Mouse (Mus musculus) hindbrain, embryonic 16.5 days (tissue): ENCODE data around the gene Gprasp1. TPM values are rescaled to one million over a fixed set of nuclear protein-coding genes. Genes with fewer than 3 reads are reported as not detected.
"Not testable (repeated sequence)": the region's sequence is repeated elsewhere in the genome, so short reads cannot be mapped to it uniquely, and the experiment has no call there.

Experiments used
- ATAC-seq: fragments of 200-750 bp; cut with Nextera tagmentation; 2 replicates; pipeline ENCODE4 v1.8.0; 2017; ENCODE audit warnings: moderate TSS enrichment, moderate library complexity
- H3K27ac ChIP-seq: fragments of 300-500 bp; sonication (generic); 2 replicates; pipeline ENCODE4 v1.5.1; 2014; ENCODE audit warnings: low read depth, mild to moderate bottlenecking, control low read depth, low read length, moderate library complexity
- H3K27me3 ChIP-seq: fragments of 300-500 bp; sonication (generic); replicated peaks from 2 replicates; pipeline ENCODE4 v1.6.1; 2014; ENCODE audit warnings: low read length; ENCODE audit not compliant: control insufficient read depth, insufficient read depth
- H3K36me3 ChIP-seq: fragments of 300-500 bp; sonication (generic); 2 replicates; pipeline ENCODE4 v1.6.1; 2014; ENCODE audit warnings: mild to moderate bottlenecking, low read length, moderate library complexity, mixed read lengths; ENCODE audit not compliant: control insufficient read depth, insufficient read depth
- H3K4me1 ChIP-seq: fragments of 300-500 bp; sonication (generic); 2 replicates; pipeline ENCODE4 v1.6.1; 2014; ENCODE audit warnings: low read depth, low read length; ENCODE audit not compliant: control insufficient read depth, insufficient read depth
- H3K4me2 ChIP-seq: fragments of 300-500 bp; sonication (generic); 2 replicates; pipeline ENCODE4 v1.6.1; 2014; ENCODE audit warnings: mild to moderate bottlenecking, low read length, control low read depth, moderate library complexity
- H3K4me3 ChIP-seq: fragments of 300-500 bp; sonication (generic); 2 replicates; pipeline ENCODE4 v1.5.1; 2014; ENCODE audit warnings: mild to moderate bottlenecking, low read length, control low read depth, moderate library complexity
- H3K9ac ChIP-seq: fragments of 300-500 bp; sonication (generic); 2 replicates; pipeline ENCODE4 v1.6.1; 2014; ENCODE audit warnings: low read depth, mild to moderate bottlenecking, control low read depth, low read length, moderate library complexity
- H3K9me3 ChIP-seq: fragments of 300-500 bp; sonication (generic); 2 replicates; pipeline ENCODE4 v1.6.1; 2014; ENCODE audit warnings: mild to moderate bottlenecking, low read length, moderate library complexity; ENCODE audit not compliant: control insufficient read depth
- WGBS: fragments of 180-500 bp; shearing (Covaris S2); extraction: QIAGEN DNeasy Blood & Tissue Kit; methylation state at CpG from one replicate; pipeline ENCODE4 v1.1.7; 2014; 5-methylcytosine and 5-hydroxymethylcytosine counted together
- polyA plus RNA-seq: library from polyadenylated mRNA; unstranded; fragments of >200 nt; fragmentation: Nextera tagmentation; extraction: Ambion mirVana; gene quantifications from 2 replicates; pipeline ENCODE4 v1.2.1, GENCODE M21; 2015

The Gprasp1 gene
- polyA plus RNA-seq, 1 experiment from 2014 or later: 236 TPM

DNA sequence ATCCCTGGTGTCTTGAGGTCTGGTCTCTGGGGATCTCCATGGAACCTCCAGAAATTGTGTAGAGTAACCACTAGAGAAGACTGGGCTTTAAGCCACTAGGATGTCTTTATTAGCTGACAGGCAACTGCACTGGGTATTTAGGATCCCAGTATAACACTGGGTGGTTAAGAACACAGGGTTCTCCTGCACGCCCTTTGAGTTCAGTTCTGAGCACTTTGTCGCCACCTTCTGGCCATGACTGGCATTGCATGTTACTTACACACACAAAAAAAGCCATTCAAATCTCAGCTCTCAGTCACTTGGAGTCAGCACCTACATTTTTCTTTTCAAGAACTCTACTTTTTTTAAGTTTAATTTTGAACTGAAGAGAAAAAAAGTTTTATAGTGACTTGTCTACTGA is 10.3 kb downstream of the Gprasp1 start:
- Histone ChIP-seq H3K4me1 (no peaks in the 10 kb centered on the region), H3K9me3 (no peaks in the 10 kb centered on the region), H3K4me2 (no peak overlapping the region), H3K27ac (no peak overlapping the region), H3K36me3 (peaks cover 8% of the 10 kb centered on the region), H3K4me3 (no peak overlapping the region), H3K9ac (no peak overlapping the region), H3K27me3 (no peaks in the 10 kb centered on the region)
- WGBS: 0% methylated on average over 2 of the region's 2 CpGs
- ATAC-seq: peak; percentile 61; the same call in 1 of the 2 replicates

DNA sequence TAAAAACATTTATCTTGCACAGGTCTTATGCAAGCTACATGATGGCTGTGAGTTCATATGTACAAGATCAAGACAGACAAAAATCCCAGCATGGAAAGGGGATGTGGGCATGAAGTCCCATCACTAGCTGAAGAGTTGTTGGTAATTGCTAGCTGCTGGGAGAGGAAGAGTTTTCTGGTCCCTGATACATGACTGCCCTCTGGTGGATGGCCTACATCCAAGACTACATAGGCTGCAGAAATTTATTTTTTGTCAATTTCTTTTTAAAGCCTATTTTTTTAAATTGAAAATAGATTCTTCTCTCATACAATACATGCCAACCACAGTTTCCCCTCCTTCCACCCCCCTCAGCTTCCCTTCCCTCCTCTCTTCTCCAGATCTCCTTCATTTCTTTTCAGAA is 19.2 kb downstream of the Gprasp1 start:
- Histone ChIP-seq H3K4me1 (no peaks in the 10 kb centered on the region), H3K4me3 (no peak overlapping the region), H3K9ac (no peak overlapping the region), H3K4me2 (no peak overlapping the region), H3K27ac (no peak overlapping the region), H3K9me3 (no peaks in the 10 kb centered on the region), H3K36me3 (peaks cover 7% of the 10 kb centered on the region), H3K27me3 (no peaks in the 10 kb centered on the region)
- no peak for ATAC-seq

DNA sequence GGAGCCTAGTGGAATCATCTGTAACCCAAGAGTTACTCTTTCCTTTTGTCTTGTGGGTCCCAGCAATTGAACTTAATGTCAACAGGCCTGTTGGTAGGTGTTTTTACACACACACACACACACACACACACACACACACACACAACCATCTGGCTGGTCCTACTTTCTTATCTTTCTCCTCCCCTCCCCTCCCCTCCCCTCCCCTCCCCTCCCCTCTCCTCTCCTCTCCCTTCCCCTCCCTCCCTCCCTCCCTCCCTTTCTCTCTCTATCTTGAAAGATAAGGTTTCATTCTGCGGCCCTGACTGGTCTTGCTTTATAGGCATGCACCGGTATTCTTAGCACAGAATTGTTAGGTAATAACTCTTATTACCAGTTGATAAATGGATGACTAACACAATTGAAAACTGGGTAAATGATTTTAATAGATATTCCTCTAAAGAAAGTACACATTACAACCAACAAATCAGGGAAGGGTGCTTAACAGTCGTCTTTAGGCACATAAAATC is 25.6 kb downstream of the Gprasp1 start:
- no peak overlapping the region for H3K27ac ChIP-seq
- H3K9ac ChIP-seq: no peak overlapping the region
- H3K36me3 ChIP-seq: no peaks in the 10 kb centered on the region
- whole genome bisulfite sequencing: 80% methylated on average over 3 of the region's 3 CpGs
- H3K27me3 ChIP-seq: no peaks in the 10 kb centered on the region
- H3K4me2 ChIP-seq: no peak overlapping the region
- ATAC-seq: no peak
- H3K4me1 ChIP-seq: no peaks in the 10 kb centered on the region
- no peak overlapping the region for H3K4me3 ChIP-seq
- H3K9me3 ChIP-seq: no peaks in the 10 kb centered on the region

DNA sequence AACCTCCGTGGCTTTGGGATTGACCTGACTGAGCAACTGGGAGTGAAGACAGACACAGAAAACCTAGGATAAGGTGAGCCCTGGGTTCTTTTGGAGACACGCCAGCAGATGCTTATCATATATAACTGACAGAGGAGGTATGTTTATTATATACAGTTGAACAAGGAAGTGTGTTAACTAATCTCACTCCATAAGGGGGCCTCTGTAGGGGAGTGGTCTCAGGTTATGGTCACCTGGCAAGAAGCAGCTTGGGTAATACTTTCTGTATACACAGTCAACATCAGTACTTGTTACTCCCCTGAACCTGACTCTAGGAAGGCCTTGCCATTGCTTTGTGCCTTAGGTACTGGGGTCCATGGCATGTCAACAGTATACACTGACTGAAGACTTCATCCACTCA is 26.0 kb downstream of the Gprasp1 start:
- Histone ChIP-seq H3K4me3 (no peak overlapping the region), H3K4me2 (no peak overlapping the region), H3K4me1 (no peaks in the 10 kb centered on the region), H3K9me3 (no peaks in the 10 kb centered on the region), H3K9ac (no peak overlapping the region), H3K27me3 (no peaks in the 10 kb centered on the region), H3K36me3 (no peaks in the 10 kb centered on the region), H3K27ac (no peak overlapping the region)
- WGBS: 86% methylated on average over 2 of the region's 2 CpGs
- no peak for ATAC-seq

DNA sequence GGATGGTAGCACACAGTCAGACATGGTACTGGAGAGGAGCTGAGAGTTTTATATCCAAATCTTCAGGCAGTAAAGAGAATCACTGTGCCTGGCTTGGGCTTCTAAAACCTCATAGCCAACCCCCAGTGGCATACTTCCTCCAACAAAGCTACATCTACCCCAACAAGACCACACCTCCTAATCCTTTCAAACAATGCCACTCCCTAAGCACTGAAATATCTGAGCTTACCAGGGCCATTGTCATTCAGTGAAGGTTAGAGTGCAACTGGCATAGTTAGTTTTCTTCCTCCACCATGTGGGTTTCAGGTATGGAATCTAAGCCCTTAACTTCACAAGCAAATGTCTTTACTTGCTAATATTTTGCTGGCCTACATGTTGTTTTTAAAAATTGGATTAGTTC is 49.0 kb downstream of the Gprasp1 start:
- Histone ChIP-seq H3K27me3 (no peaks in the 10 kb centered on the region), H3K9me3 (no peaks in the 10 kb centered on the region), H3K4me2 (no peak overlapping the region), H3K9ac (no peak overlapping the region), H3K4me3 (no peak overlapping the region), H3K4me1 (no peaks in the 10 kb centered on the region), H3K36me3 (no peaks in the 10 kb centered on the region), H3K27ac (no peak overlapping the region)
- ATAC-seq: no peak

DNA sequence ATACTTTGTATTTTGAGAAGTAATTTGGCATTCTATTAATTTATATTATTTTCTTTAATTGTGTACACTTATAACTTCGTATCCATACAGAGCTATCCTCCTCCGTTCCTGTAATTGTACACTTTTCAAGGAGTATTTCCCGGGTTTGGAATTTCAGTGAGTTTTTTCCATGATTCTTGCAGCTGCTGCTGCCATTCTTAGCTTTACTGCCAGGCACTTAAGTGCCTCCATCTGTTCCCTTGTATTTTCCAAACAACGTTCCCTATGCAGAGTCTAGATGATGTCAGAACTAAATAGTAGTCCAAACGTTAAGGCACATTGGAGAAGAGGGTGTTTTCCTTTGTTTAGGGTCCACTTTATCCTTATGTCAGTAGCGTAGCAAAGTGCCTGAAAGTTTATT is 49.8 kb downstream of the Gprasp1 start:
- H3K36me3 ChIP-seq: no peaks in the 10 kb centered on the region
- WGBS: 81% methylated on average over 6 of the region's 6 CpGs
- no peaks in the 10 kb centered on the region for H3K27me3 ChIP-seq
- no peak overlapping the region for H3K4me3 ChIP-seq
- H3K9me3 ChIP-seq: no peaks in the 10 kb centered on the region
- no peaks in the 10 kb centered on the region for H3K4me1 ChIP-seq
- H3K9ac ChIP-seq: no peak overlapping the region
- ATAC-seq: no peak
- no peak overlapping the region for H3K27ac ChIP-seq
- no peak overlapping the region for H3K4me2 ChIP-seq

DNA sequence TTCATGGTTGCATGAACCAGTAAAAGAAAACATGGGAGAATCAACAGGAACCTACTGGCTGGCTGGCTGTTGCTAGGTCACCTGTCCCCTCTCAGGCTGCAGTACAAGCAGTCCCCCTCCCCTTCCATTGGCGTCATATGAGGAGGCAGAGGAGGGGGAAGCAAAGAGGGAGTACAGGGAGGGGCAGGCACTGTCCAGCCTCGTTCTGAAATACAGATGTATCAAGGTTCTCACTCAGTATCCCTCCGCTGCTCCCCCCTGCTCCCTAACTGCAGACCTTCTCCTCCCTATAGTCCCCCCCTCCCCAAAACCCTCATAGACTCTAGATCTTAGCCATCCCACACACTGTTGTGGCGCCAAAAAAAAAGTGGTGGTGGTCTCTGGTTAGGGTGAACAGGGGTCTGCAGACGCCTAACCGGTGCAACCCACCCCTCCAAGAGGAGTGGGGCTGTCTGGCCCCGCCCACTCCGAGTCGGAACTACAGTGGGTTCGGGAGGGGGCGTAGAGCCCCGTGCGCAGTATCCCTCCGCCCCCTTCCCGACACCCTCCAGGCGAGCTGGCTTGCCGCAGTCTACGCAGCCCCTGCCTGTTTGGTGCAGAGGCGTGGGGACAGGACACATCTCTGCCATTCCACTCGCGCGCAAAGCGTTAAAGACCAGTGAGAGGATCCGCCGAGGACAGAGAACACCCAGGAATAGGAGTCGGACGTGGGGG is 53.2 kb downstream of the Gprasp1 start:
- H3K9me3 ChIP-seq, H3K36me3 ChIP-seq, H3K4me1 ChIP-seq, H3K27me3 ChIP-seq: not testable (repeated sequence)
- H3K4me2 ChIP-seq: peak overlapping the region; percentile 46
- peak overlapping the region; percentile 59 for H3K4me3 ChIP-seq
- peak overlapping the region; percentile 80 for H3K9ac ChIP-seq
- ATAC-seq: peak; percentile 91
- 29% methylated on average over 17 of the region's 27 CpGs for WGBS
- H3K27ac ChIP-seq: peak overlapping the region; percentile 83

DNA sequence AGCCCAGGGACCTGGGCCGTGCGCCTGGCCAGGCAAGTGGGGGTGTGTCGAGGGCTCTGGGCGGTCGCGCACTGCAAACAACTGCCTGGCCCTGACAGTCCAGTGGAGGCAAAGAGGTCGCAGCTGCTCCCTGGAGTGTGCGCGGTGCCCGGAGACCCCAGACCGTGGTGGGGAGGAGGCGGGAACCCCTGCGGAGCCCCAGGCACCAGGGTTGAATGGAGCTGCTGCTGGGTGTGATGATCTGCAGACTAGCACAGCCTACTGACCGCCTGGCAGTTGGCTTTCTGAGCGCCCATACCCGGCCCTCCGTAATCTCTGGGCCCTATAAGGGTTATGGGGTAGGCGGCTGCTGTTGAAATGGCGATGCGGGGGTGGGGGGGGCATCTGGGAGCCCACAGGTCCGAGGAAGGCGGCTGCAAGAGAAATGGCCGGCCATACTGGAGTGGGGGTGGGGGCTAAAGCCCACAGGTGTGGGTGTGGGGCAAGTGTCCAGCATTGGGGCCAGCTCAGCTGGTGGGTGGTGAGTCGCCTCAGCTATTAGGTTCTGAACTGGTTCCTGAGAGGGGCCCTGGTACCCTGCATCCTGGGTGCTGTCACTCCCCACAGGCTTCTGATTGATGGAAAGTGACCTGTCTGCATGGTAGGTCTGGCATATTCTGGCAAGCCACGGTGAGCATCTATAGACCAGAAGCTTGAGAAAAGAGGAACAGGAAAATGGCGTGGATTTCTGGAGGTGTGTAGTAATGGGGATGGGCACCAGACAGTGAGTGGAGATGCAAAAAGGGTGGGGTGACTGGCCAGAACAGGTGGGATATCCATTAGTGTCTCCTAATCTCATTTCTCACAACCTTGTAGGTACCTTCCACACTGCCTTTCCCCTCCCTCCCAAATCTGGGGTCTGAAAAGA is 54.0 kb downstream of the Gprasp1 start:
- H3K4me1 ChIP-seq, H3K9me3 ChIP-seq, H3K27me3 ChIP-seq, H3K36me3 ChIP-seq: not testable (repeated sequence)
- peak; percentile 73 for ATAC-seq
- peak overlapping the region; percentile 59 for H3K4me3 ChIP-seq
- H3K27ac ChIP-seq: peak overlapping the region; percentile 83
- peak overlapping the region; percentile 80 for H3K9ac ChIP-seq
- H3K4me2 ChIP-seq: peak overlapping the region; percentile 52
- 14% methylated on average over 12 of the region's 26 CpGs for WGBS

DNA sequence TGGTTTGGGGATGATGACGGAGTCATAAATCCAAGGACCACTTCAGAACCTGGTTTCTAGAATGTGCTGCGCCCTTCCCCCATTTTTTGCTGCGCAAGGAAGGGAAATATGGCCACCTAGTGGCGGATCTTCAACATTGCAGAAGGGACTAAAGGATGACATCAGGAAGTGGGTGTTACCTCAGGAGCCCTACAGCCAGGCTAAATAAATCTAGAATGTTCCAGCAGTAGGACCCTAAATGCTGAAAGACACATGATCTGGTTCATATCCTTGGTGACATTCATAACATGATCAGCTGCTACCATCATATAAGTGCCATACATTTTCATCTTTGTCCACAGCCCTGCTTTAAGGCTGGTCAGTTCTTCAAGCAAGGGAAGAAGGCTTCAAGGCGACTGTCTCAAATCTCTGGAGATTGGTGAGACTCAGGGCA is 54.7 kb downstream of the Gprasp1 start, which contains the start of gene Bhlhb9:
Gene Bhlhb9, plus strand, starts transcription at position 383 of the 433 bp plus-strand sequence.
- peak within 1 kb of the TSS; percentile 52 for H3K4me2 ChIP-seq
- ATAC-seq: peak; percentile 13
- not testable (repeated sequence) for H3K9me3 ChIP-seq, H3K36me3 ChIP-seq, H3K4me1 ChIP-seq, H3K27me3 ChIP-seq
- WGBS: 0% methylated on average over 1 of the region's 5 CpGs
- peak within 1 kb of the TSS; percentile 80 for H3K9ac ChIP-seq
- H3K27ac ChIP-seq: peak within 1 kb of the TSS; percentile 83
- H3K4me3 ChIP-seq: peak within 1 kb of the TSS; percentile 59
